Mouse (Mus musculus) adrenal gland, postnatal 36 days (tissue): ENCODE data around the gene Chil1. TPM values are rescaled to one million over a fixed set of nuclear protein-coding genes. Genes with fewer than 3 reads are reported as not detected.
A peak's percentile ranks its signal among the peaks of the same experiment; 100 is the strongest.

Source experiments
- DNase-seq, 2 experiments: peaks; one replicate each; pipeline ENCODE4 v3.0.0; 2021; ENCODE audit warnings: mixed read lengths in 1 of 2
- total RNA-seq, 2 experiments: library from RNA; stranded (reverse); gene quantifications; 2 replicates each; pipeline ENCODE4 v1.2.3; 2021

Chil1 gene
- total RNA-seq, 2 experiments from 2014 or later: 1.3 to 1.7 TPM

GRCm38 (mm10) chr1:134168985-134169697 lies 12.8 kb upstream of the Chil1 start:
- no peak for DNase-seq

- no peak for DNase-seq
These were observed 8.9 kb upstream of the Chil1 start for GRCm38 (mm10) chr1:134173081-134173480.

GRCm38 (mm10) chr1:134177976-134178375 lies 4.0 kb upstream of the Chil1 start:
- no peak for DNase-seq

- DNase-seq: no peak
These were observed 2.1 kb downstream of the Chil1 start for GRCm38 (mm10) chr1:134184089-134184488.

- DNase-seq: no peak
These were observed 6.2 kb downstream of the Chil1 start for GRCm38 (mm10) chr1:134188217-134188616.

GRCm38 (mm10) chr1:134188989-134189729 lies 7.2 kb downstream of the Chil1 start:
- no peak for DNase-seq

GRCm38 (mm10) chr1:134191192-134191591 lies 9.2 kb downstream of the Chil1 start:
- peak in 1 of 2 experiments; percentile 20 for DNase-seq

GRCm38 (mm10) chr1:134192024-134192423 lies 10.0 kb downstream of the Chil1 start:
- no peak for DNase-seq

GRCm38 (mm10) chr1:134193126-134193525 lies 11.2 kb downstream of the Chil1 start, which contains the start of gene Mybph:
Gene Mybph, plus strand, starts transcription at chr1:134193448.
- DNase-seq: no peak

- peak; percentile 61 to 79 for DNase-seq
These were observed 11.8 kb downstream of the Chil1 start for GRCm38 (mm10) chr1:134193674-134194197.

GRCm38 (mm10) chr1:134194298-134195022 lies 12.5 kb downstream of the Chil1 start:
- peak in 1 of 2 experiments; percentile 49 for DNase-seq

- no peak for DNase-seq
These were observed 13.1 kb downstream of the Chil1 start for GRCm38 (mm10) chr1:134195117-134195516.

GRCm38 (mm10) chr1:134195571-134195970 lies 13.6 kb downstream of the Chil1 start:
- DNase-seq: no peak

- DNase-seq: no peak
These were observed 14.0 kb downstream of the Chil1 start for GRCm38 (mm10) chr1:134195979-134196378.

GRCm38 (mm10) chr1:134196386-134196785 lies 14.4 kb downstream of the Chil1 start:
- peak; percentile 89 to 92 for DNase-seq

GRCm38 (mm10) chr1:134197325-134197982 lies 15.5 kb downstream of the Chil1 start:
- DNase-seq: peak in 1 of 2 experiments; percentile 24

GRCm38 (mm10) chr1:134198197-134198995 lies 16.4 kb downstream of the Chil1 start:
- no peak for DNase-seq

- no peak for DNase-seq
These were observed 18.5 kb downstream of the Chil1 start for GRCm38 (mm10) chr1:134200481-134200880.

GRCm38 (mm10) chr1:134200998-134201686 lies 19.2 kb downstream of the Chil1 start:
- no peak for DNase-seq

- DNase-seq: peak; percentile 55 to 77
These were observed 19.9 kb downstream of the Chil1 start for GRCm38 (mm10) chr1:134201751-134202420.
